Mouse (Mus musculus) cortical plate, adult 2 months (tissue): ENCODE results near the gene Ssmem1.

Source experiments
- CTCF ChIP-seq: fragments of 200-500 bp; IDR thresholded peaks from 2 replicates; pipeline ENCODE4 v1.5.1; 2011; ENCODE audit warnings: mild to moderate bottlenecking, control low read depth, low read length; ENCODE audit not compliant: insufficient read depth; ENCODE audit errors: extremely low read depth
- POLR2A ChIP-seq: fragments of 200-500 bp; IDR thresholded peaks from 2 replicates; pipeline ENCODE4 v1.6.1; 2011; ENCODE audit warnings: mild to moderate bottlenecking, low read length, control low read depth; ENCODE audit not compliant: insufficient read depth; ENCODE audit errors: extremely low read depth

- no peak for TF ChIP-seq POLR2A
- TF ChIP-seq CTCF = no peak
Observed at GRCm38 (mm10) chr6:30550496-30551192, 41.0 kb downstream of the Ssmem1 start.
